Mouse (Mus musculus): ENCODE data around the gene Dcaf17.

The Dcaf17 gene

DNA sequence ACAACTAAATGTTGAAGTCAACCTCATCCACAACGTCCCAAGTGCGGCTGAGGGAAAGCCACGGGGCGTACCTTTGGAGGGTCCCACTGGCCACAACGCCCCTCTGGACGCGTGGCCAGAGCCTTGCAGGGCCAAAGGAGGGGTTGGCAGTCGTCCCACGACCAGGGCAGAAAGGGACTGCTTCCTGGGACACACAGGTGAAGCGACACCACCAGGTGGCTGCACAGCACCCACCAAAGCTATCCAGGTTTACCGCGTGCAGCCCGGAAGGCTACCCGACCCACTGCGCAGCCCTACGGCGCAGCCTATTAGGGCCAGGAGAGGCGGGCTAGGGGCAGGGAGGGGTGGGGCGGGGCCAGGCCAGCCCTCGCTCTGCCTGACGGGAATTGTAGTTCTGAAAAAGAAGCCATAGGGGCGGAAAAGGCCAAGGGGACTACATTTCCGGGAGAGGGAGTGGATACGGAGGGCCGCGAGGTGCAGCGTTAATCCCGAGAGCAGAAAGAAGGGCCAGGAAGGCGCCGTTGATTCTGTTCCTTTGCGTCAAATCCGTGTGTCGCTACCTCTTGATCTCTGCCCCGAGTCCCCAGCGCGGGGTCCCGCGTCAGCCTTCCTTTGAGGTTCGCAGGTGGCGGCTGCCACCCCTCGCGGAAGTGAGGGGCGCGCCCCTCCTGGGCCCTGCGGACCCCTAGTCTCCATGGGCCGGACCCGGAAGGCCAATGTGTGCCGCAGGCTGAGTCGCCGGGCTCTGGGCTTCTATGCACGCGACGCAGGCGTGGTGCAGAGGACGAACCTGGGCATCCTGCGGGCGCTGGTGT lies at the start of gene Dcaf17, which contains the start of gene Mettl8:
Dcaf17 (plus strand) TSS at position 29 of the 815 bp plus-strand sequence.
Mettl8 (minus strand) TSS at position 284 of the 815 bp plus-strand sequence.
- DNase-seq (ENCODE audit: low read depth, low spot score), result peak; percentile 95

DNA sequence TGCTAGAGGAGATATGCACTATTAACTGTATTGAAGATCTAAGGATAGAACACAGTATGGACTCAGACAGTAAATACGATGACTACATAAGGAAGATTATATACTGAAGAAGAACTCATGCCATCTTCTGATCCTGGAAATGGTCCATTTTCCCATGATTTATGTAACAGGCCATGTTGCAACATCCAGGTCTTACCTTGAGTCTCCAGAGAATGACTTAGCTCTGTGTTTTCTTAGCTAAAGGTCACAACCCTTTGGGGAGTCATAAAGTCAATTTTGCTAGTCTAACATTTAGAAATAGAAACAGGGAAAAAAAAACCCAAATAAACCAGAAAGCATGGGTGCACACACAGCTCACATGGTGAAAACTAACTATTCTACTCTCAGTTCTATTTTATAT lies 43.3 kb upstream of the Dcaf17 start:
- DNase-seq (ENCODE audit: low read depth, low spot score), result no peak

DNA sequence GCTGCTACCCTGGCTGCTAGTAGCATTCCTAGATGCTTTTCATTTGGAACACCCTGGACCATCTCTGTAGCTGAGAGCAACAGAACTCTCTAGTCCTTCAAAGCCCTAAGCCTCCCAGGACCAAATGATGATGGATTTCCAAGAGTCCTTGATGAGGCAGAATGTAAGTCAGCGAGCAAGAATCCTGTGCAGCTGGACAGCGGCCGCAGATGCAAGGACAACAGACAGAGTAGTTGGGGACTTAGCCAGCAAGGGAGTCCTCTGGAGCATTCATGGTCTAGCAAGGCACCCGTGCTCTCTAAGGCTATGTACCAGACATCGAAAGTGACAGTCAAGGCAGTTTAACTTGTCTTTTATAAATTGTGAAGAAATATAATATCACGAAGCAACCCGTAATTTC lies 41.6 kb upstream of the Dcaf17 start:
- DNase-seq (ENCODE audit: low read depth, low spot score), result no peak

DNA sequence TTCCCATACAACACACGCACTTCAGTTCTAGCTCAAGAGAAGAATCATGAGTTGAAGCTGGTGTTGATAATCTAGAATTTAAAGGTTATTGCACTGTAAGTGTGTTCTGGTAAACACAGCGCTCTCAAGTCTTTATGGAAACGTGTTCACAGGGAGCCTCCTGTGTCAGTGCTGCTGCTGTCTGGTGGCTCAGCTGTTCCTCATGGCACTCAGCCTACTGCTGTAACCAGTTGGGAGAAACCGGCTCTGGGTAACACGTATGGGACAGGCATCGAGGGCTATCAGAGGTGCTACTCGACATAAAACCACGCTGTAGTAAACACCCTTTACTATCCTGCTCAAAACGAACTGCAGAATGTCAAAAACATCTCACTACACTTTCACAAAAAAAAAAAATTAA lies 35.9 kb upstream of the Dcaf17 start:
- no peak for DNase-seq (ENCODE audit: low read depth, low spot score)

DNA sequence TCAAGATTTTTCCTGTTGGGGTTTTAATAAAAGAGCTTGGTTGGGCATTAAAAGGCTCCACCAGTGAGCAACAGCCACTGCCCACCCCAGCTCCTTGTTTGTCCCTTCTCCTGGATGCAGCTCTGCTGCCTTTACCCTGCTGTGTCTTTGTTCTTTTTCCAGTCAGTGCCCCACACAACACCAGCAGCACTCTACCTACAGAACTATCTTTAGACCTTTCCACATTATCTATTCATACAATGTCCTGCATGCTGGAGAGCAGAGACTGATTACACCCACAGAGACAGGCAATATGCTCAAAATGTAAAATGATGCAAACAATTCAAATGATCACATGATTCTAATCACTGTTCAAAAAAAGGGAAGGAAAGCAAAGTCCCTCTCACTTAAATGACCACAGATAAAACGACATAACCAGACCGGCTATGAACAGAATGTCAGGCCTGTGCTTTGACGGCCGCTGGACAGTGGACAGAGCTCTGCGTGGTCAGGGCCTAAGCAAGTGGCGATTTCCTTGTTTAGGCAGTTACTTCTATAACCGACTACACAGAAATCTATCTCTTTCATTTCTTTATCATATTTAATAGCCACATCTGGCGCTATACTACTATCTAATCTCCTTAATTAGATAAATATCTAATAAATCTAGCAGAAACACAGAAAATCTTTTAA lies 35.3 kb upstream of the Dcaf17 start:
- no peak for DNase-seq (ENCODE audit: low read depth, low spot score)

DNA sequence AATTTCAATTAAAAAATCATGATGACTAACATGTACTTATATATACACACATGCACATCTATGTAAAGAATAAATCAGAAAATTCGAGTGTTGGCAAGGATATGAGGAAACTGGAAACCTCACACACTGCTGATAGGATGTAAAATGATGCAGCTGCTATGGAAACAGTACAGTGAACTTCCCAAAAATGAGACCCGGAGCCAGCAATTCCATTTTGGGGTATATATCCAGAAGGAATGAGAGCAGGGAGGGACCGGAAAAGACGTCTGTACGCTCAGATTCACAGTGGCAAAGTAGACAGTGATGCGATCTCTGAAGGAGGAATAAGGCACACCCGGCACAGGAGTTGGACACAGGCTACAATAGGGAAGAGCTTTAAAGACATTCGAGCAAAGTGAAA lies 34.5 kb upstream of the Dcaf17 start:
- no peak for DNase-seq (ENCODE audit: low read depth, low spot score)

DNA sequence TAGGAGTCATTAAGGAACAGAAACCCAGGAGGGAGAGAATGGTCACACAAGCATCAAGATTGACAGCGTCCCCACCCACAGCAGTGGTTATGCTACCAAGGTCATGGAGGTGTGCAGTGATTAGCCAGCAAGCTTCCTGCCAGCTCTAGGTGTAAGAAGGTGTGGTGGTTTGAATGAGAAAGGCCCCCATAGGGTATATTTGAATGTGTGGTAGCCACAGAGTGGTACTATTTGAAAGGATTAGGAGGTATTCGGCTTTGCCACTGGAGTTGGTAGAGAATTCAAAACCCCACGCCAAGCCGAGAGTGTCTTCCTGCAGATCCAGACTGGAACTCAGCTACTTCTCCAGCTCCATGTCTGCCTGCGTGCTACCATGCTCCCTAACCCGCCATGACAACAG lies 32.1 kb upstream of the Dcaf17 start:
- no peak for DNase-seq (ENCODE audit: low read depth, low spot score)

DNA sequence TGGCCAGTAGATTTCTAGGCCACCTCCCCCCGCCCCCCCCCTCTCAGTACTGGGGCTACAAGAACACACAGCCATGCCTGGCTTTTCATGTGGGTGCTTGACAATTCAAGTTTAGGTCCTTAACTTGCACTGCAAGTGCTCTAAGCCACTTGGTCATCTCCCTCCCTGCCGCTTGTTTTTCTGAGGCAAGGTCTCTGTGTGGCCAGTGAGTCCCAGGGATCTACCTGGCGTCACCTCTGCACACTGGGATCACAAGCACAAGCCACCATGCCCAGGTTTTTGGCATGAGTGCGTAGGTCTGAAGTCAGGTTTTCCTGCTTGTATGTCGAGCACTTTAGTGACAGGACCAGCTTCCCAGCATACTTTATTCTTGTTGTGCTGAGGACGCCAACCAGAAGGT lies 31.1 kb upstream of the Dcaf17 start:
- DNase-seq (ENCODE audit: low read depth, low spot score), result no peak

DNA sequence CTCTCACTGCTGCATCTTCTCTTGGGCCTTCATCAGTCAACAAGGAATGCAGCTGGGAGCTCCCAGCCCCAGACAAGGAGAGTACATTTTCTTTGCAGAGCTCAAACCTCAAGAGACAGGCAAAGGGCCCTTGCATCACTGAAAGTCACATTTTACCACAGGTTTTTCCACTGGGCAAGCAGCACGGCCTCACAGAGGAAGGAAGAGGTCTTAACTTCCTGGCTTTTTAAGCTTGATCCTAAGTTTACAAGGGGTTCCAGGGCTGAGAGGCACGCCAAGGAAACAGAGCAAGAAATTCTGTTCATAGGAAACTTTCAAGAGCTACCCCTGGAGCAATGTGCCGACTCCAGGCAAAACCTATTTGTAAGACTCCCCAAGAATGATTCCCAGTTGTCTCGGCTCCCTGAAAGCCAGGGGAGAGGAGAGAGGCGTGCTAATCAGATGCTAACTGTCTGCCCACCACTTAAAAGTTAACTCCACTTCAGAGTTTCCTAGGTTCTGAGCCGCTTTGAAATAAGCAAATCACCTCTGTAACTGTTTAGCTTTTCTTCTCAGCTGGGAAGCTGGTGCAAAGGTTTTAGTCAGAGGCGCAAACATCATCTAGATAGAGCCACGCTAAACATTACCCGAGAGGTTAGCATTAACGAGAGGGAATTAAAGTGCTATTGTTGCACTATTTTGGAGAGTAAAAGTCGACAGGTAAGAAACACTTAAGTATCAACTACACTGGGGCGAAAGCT lies 29.4 kb upstream of the Dcaf17 start:
- no peak for DNase-seq (ENCODE audit: low read depth, low spot score)

DNA sequence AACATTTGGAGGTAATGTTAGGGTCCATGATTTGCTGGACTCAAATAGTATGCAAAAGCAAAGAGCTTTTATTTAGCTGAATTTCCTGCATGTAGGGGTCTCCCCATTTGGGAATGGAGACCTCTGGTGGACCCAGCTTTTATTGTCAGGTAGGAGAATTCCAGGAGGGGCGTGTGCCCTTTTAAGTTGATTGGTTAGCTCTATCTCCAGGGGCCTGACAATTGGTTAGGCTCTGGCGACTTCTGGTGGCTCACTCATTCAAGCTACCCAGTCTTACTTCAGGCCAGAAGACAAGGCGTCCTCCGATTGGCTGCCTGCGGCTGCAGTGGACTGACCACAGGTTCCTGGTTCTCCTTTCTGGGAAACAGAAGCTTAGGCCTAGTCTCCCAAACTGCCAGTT lies 28.3 kb upstream of the Dcaf17 start:
- DNase-seq (ENCODE audit: low read depth, low spot score), result no peak

DNA sequence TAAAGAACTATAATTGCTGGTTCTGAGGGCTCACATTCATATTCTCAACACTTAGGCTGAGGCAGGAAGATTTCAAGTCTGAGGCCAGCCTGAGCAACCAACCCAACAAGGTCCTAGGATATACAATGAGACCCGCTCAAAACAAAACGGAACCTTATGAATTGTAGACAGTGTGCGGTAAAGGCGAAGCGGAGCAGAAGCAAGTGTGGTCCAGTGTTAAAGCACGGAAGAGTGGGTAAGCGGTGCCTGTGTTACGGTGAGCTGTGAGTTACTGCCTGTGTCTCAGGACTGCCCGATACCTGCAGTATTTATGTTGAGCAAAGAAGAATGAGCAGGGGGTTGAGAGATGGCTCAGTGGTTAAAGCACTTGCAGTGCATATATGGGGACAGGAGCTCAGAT lies 27.5 kb upstream of the Dcaf17 start:
- DNase-seq (ENCODE audit: low read depth, low spot score), result no peak

DNA sequence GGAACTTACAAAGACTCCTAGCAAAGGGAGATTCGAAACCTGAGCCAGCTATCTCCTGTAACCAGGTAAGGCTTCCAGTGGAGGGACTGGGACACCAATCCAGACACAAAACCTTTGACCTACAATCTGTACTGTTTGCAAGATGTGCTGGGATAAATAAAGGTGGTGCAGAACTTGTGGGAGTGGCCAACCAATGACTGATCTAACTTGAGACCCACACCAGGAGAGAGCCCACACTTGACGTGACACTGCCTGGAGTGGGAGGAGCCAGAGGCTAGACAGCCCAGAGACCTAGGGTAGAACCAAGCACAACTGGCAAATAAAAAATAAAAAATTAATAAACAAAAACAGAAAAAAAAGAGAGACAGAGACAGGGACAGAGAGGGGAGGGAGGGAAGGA lies 24.5 kb upstream of the Dcaf17 start:
- no peak for DNase-seq (ENCODE audit: low read depth, low spot score)

DNA sequence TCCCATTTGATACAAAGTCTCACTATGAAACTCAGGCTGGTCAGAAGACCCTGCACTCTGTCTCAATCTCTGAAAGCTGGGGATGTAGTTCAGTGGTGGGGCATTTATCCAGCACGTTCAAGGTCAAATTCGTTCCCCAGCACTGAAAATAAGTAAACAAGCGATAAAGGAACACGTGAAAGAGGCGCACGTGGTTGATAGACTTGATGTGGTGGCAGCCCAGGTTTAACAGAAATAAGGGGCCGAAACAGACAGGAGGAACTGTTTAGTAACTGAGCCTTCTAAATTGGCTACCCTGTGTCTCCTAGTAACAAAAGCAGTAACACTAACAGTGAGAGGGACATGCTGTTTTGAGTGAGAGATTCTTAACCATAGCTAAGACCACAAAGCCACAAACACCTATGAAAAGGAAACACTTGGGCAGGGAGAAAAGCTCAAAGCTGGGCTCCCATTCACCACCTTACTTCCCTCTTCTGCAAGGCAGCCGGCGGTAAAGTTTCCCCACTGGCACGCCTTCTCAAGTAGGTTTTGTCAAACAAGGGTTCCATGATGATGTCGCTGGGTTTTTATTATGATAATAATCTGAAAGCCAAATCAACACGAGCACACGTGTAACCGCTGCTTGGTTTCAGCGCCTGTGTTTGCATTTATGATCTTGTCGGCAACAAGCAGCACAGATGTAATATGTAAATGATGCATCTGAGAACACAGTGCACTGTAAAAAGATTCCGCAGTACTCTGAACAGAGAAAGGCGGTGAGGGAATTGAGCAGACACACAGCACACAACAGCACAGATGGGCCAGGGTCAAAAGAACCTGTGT lies 22.9 kb upstream of the Dcaf17 start:
- DNase-seq (ENCODE audit: low read depth, low spot score), result no peak

DNA sequence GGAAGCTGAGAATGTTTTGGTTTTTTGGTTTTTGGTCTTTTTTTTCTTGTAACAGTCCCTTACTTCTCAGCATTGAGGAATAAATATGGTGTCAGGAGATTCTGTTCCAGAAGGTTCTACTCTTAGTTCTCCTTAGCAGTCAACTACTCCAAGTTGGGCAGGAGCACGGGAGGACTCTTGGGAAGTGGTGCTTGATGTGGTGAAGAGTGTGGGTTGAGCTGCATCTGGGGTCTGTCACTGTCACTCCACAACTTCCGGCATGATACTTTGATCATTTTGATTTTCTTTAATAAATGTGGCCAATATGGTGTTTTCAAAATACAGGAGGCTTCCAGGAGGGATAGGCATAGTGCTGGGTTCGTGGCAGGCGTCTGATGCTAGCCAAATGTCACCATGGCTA lies 22.1 kb upstream of the Dcaf17 start:
- no peak for DNase-seq (ENCODE audit: low read depth, low spot score)

DNA sequence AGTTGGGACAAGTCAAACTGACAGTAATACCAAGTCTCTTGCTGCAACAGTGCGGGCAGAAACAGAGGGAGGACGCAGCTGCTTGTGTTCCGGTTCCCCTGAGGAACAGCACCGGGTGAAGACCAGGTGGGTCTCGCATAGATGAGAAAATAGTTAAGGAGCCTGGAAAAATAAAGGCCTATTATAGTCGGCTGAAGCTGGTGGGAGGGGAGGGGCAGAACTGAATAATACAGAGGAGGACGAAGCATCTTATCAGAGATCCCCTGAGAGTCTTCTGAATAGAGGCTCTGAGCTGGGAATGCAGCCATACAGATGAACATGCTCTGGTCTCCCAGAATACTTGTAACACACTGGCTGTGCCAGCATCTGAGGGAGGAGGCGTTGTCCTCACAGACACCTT lies 21.1 kb upstream of the Dcaf17 start:
- no peak for DNase-seq (ENCODE audit: low read depth, low spot score)

DNA sequence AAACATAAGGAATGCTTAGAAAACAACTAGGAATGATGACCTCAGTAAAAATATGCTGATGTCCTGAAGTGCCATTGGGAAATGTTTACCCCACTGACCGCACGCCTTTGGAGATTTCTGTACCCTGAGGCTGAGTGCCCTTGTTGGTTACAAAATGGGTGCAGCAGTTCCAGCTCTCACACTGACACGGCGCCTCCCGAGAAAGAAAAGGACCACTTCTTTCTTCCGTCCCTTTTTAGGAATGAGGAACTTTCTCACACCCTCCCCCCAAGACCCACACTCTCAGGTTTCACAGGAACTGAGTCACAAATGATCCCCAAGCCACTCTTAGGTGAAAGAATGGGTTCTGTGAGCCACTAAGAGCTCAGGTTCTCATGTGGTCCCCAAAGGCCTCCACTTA lies 17.7 kb upstream of the Dcaf17 start:
- DNase-seq (ENCODE audit: low read depth, low spot score), result no peak

DNA sequence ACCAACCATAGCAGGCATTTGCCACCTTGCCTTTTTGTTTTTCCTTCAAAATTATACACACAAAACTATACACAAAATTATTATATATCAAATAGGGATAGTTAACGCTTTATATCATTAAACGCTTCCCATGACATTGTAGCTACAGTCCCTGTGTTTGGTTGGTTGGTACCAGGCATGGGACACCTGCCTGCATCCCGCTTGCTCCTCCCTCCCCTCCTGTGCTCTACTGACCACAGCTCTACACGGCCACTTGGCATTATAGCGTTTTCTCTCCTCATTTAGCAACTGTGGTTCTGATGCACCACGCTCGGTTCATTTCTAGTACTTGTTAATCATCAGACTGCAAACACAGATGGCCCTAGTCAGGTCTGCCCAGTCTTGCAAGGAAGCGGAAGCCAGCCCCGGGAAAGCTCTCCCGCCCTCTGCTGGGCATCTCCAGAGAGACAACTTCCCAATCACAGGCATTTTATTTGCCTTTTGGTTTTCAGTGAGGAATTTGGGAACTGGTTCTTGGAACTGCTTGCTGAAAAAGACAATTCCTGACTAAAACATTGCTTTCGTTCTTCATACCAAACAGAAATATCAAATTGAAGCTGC lies 15.5 kb upstream of the Dcaf17 start:
- peak; percentile 48 for DNase-seq (ENCODE audit: low read depth, low spot score)

DNA sequence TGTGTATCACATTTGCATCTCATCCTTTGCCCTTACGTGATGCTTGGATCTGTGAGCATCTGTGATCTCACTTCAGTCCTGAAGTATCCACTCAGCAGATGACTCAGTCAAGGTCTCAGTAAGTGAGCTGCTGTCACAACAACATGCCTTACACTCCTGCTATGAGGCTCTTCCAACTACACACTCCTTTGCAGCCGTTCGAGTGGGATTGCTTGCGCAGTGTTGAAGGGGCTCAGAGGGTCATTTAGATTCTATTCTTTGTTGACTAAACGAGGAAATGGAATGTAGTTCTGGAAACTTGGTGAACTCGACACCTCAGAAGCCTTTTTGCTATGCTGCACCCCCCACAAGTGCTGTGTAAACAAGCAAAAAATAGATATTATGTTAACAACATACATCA lies 9.0 kb upstream of the Dcaf17 start:
- DNase-seq (ENCODE audit: low read depth, low spot score), result no peak

DNA sequence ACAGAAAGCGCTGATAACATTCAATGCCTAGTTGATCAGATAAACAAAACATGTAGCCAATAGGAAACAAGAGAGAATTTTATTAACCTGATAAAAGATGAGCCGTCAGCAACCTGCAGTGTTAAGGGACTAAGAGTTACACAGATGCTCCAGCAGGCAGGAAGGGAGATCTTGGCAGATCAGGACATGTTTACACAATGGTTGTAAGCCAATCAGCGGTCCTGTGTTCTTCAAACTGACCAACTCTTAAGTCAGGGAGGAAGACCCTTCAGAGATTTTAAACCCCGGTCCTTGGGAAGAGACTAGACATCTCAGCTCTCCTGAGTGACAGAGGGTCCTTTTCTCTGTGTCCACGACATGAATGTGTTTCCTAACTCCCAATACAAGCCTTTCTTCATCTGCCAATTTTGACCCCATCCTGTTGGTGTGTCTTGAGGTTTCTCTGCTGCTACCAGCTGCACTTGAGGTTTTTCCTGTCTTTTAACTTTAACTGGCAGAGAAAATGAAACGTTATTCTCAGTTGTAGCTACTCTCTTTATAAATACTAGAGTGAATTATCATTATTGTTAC lies 8.3 kb upstream of the Dcaf17 start:
- DNase-seq (ENCODE audit: low read depth, low spot score), result no peak

DNA sequence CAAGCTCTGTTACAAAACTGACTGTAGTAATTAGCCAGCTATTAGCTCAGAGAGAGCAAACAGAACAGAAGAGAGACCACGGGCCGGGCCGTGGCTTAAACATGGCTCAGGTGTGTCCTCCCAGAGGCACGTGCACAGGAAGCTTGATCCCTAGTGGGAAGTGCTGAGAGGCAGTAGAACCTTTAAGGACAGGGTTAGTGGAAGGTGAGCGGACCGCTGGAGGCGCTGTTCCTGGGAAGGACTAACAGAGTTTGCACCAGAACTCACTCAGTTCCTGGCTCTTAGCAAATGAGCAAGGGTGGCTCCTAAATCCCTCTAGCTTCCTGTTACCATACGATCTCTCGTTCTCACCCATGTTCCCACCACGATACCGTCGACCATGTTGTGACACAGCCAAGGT lies 6.2 kb upstream of the Dcaf17 start:
- DNase-seq (ENCODE audit: low read depth, low spot score), result no peak

DNA sequence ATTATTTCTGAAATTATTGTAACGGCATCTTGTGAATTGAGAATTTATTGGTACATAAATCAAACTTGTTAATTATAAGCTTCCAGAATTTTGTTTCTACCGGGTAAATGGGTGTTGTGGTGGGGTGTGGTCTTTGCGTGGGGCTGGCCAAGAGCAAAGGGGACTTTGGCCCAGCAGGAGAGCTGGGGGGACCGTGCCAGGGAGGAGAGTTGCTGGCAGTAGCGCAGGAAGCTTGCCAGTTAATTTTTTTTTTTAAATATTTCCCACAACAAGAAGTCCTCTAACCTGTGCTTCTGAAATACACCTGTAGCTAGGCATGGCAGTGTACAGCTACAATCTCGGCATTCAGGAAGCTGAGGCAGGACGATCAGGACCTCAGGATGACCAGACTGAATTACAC lies 4.6 kb upstream of the Dcaf17 start:
- no peak for DNase-seq (ENCODE audit: low read depth, low spot score)
